Mouse (Mus musculus) intestine, embryonic 15.5 days (tissue): Measurements from ENCODE around the gene Rnf222. TPM values are rescaled to one million over a fixed set of nuclear protein-coding genes. Genes with fewer than 3 reads are reported as not detected.
"Not testable (repeated sequence)": the region's sequence is repeated elsewhere in the genome, so short reads cannot be mapped to it uniquely, and the experiment has no call there.

Source experiments
- ATAC-seq: fragments of 200-750 bp; cut with Nextera tagmentation; 2 replicates; pipeline ENCODE4 v1.8.0; 2017; ENCODE audit warnings: moderate TSS enrichment, moderate library complexity
- H3K27ac ChIP-seq: fragments of 300-500 bp; sonication (generic); 2 replicates; pipeline ENCODE4 v1.5.1; 2015; ENCODE audit warnings: mild to moderate bottlenecking, inconsistent platforms
- H3K27me3 ChIP-seq: fragments of 300-500 bp; sonication (generic); replicated peaks from 2 replicates; pipeline ENCODE4 v1.6.1; 2015; ENCODE audit warnings: inconsistent platforms
- H3K36me3 ChIP-seq: fragments of 300-500 bp; sonication (generic); 2 replicates; pipeline ENCODE4 v1.6.1; 2015; ENCODE audit warnings: inconsistent platforms
- H3K4me1 ChIP-seq: fragments of 300-500 bp; sonication (generic); replicated peaks from 2 replicates; pipeline ENCODE4 v1.6.1; 2015; ENCODE audit warnings: inconsistent platforms
- H3K4me2 ChIP-seq: fragments of 300-500 bp; sonication (generic); replicated peaks from 2 replicates; pipeline ENCODE4 v1.6.1; 2015; ENCODE audit warnings: mild to moderate bottlenecking, inconsistent platforms
- H3K4me3 ChIP-seq: fragments of 300-500 bp; sonication (generic); replicated peaks from 2 replicates; pipeline ENCODE4 v1.5.1; 2015; ENCODE audit warnings: inconsistent platforms
- H3K9ac ChIP-seq: fragments of 300-500 bp; sonication (generic); 2 replicates; pipeline ENCODE4 v1.6.1; 2015; ENCODE audit warnings: inconsistent platforms
- H3K9me3 ChIP-seq: fragments of 300-500 bp; sonication (generic); 2 replicates; pipeline ENCODE4 v1.6.1; 2016; ENCODE audit warnings: inconsistent platforms
- WGBS: fragments of 180-500 bp; shearing (Covaris S2); methylation state at CpG from one replicate; pipeline ENCODE4 v1.1.7; 2015; 5-methylcytosine and 5-hydroxymethylcytosine counted together
- polyA plus RNA-seq: library from polyadenylated mRNA; unstranded; fragments of >200 nt; fragmentation: Nextera tagmentation; extraction: Ambion mirVana; gene quantifications from 2 replicates; pipeline ENCODE4 v1.2.1, GENCODE M21; 2015

Rnf222 gene
- polyA plus RNA-seq, 1 experiment from 2014 or later: 0.06 TPM

DNA sequence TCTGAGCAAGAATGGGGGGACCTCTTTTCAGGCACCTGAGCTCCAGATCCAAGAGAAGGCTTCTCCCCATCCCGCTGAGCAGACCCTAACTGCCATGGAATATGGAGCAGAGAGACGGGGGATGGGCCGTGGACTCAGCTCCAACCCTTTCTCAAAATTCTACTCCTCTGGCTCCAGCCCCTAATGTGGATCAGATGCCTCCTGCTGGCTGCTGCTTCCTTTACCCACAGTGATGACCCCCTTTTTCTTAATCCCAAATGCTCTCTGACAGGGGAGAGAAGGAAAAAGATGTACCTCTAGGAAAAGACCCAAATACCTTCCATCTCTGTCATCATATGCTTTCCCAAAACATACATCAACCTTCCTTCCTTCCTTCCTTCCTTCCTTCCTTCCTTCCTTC, 38.6 kb downstream of the Rnf222 start, which contains the start of gene Odf4:
TSS of gene Odf4 (minus strand) at position 101 of the 400 bp plus-strand sequence.
- Histone ChIP-seq H3K9ac (no peak within 1 kb of the TSS), H3K27me3 (no peaks in the 10 kb centered on the region), H3K36me3 (no peaks in the 10 kb centered on the region), H3K4me3 (no peak within 1 kb of the TSS), H3K27ac (no peak within 1 kb of the TSS), H3K4me1 (no peaks in the 10 kb centered on the region; the same call in 1 of the 2 replicates), H3K4me2 (no peak within 1 kb of the TSS), H3K9me3 (no peaks in the 10 kb centered on the region)
- WGBS: 75% methylated on average over 3 of the region's 3 CpGs
- ATAC-seq: no peak

GRCm38 (mm10) chr11:68929947-68930346, 41.6 kb downstream of the Rnf222 start:
- no peak for ATAC-seq
- Histone ChIP-seq H3K4me3 (no peak overlapping the region), H3K4me2 (no peak overlapping the region), H3K27ac (no peak overlapping the region), H3K27me3 (no peaks in the 10 kb centered on the region), H3K4me1 (no peaks in the 10 kb centered on the region; the same call in 1 of the 2 replicates), H3K9ac (no peak overlapping the region), H3K9me3 (no peaks in the 10 kb centered on the region), H3K36me3 (no peaks in the 10 kb centered on the region)
- 21% methylated on average over 6 of the region's 6 CpGs for WGBS

GRCm38 (mm10) chr11:68933885-68934507, 45.6 kb downstream of the Rnf222 start:
- Histone ChIP-seq H3K4me1 (no peaks in the 10 kb centered on the region; the same call in 1 of the 2 replicates), H3K36me3 (no peaks in the 10 kb centered on the region), H3K4me2 (no peak overlapping the region), H3K27me3 (no peaks in the 10 kb centered on the region), H3K27ac (no peak overlapping the region), H3K9ac (no peak overlapping the region), H3K4me3 (no peak overlapping the region), H3K9me3 (no peaks in the 10 kb centered on the region)
- WGBS: 66% methylated on average over 5 of the region's 5 CpGs
- ATAC-seq: no peak

DNA sequence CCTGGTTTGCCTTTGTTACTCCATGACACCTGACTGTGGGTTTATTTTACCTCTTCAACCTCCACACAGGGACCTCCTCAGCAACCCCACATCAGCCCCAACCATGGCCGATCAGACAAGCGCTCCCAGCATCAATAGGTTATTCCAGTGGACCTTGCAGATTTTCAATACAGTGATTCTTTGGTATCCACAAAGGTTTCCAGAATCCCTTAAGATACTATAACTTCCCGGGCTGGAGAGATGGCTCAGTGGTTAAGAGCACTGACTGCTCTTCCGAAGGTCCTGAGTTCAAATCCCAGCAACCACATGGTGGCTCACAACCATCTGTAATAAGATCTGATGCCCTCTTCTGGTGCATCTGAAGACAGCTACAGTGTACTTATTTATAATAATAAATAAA, 48.6 kb downstream of the Rnf222 start:
- H3K4me3 ChIP-seq, H3K9me3 ChIP-seq, ATAC-seq, H3K27ac ChIP-seq, H3K4me1 ChIP-seq, H3K36me3 ChIP-seq, H3K4me2 ChIP-seq, H3K27me3 ChIP-seq, H3K9ac ChIP-seq: not testable (repeated sequence)
- WGBS: 84% methylated on average over 4 of the region's 4 CpGs

GRCm38 (mm10) chr11:68939451-68940304, 51.3 kb downstream of the Rnf222 start:
- Histone ChIP-seq H3K4me1 (no peaks in the 10 kb centered on the region), H3K27me3 (no peaks in the 10 kb centered on the region), H3K4me2 (peak overlapping the region; percentile 60), H3K4me3 (peak overlapping the region; percentile 50), H3K36me3 (no peaks in the 10 kb centered on the region), H3K27ac (peak overlapping the region; percentile 36; the same call in 1 of the 2 replicates), H3K9ac (peak overlapping the region; percentile 60), H3K9me3 (no peaks in the 10 kb centered on the region)
- peak; percentile 100 for ATAC-seq
- 1% methylated on average over 16 of the region's 16 CpGs for WGBS

GRCm38 (mm10) chr11:68940516-68940915, 52.2 kb downstream of the Rnf222 start:
- H3K9ac ChIP-seq: peak overlapping the region; percentile 60
- ATAC-seq: no peak
- H3K27ac ChIP-seq: no peak overlapping the region
- H3K4me2 ChIP-seq: peak overlapping the region; percentile 60
- H3K36me3 ChIP-seq: no peaks in the 10 kb centered on the region
- H3K27me3 ChIP-seq: no peaks in the 10 kb centered on the region
- H3K9me3 ChIP-seq: no peaks in the 10 kb centered on the region
- H3K4me3 ChIP-seq: peak overlapping the region; percentile 50
- WGBS: 52% methylated on average over 4 of the region's 4 CpGs
- no peaks in the 10 kb centered on the region for H3K4me1 ChIP-seq

- ATAC-seq: no peak
- H3K9me3 ChIP-seq: no peaks in the 10 kb centered on the region
- no peak overlapping the region for H3K9ac ChIP-seq
- H3K4me2 ChIP-seq: no peak overlapping the region
- H3K27ac ChIP-seq: no peak overlapping the region
- H3K4me3 ChIP-seq: no peak overlapping the region
- H3K36me3 ChIP-seq: no peaks in the 10 kb centered on the region
- WGBS: 85% methylated on average over 8 of the region's 8 CpGs
- H3K4me1 ChIP-seq: 0 out of 2 replicates have a peak, but pooled peaks cover 6% of the 10 kb centered on the region
- H3K27me3 ChIP-seq: no peaks in the 10 kb centered on the region; the same call in none of the 2 replicates
These were observed 54.4 kb downstream of the Rnf222 start for GRCm38 (mm10) chr11:68942731-68943130.

GRCm38 (mm10) chr11:68945245-68945644, 56.9 kb downstream of the Rnf222 start:
- Histone ChIP-seq H3K27me3 (no peaks in the 10 kb centered on the region; the same call in none of the 2 replicates), H3K36me3 (no peaks in the 10 kb centered on the region), H3K4me1 (0 out of 2 replicates have a peak, but pooled peaks cover 6% of the 10 kb centered on the region), H3K4me2 (no peak overlapping the region), H3K9me3 (no peaks in the 10 kb centered on the region), H3K27ac (no peak overlapping the region), H3K4me3 (no peak overlapping the region), H3K9ac (no peak overlapping the region)
- ATAC-seq: no peak
- 77% methylated on average over 2 of the region's 2 CpGs for WGBS

Other genes with a start within 250 kb of the Rnf222 start
- 68.2 and 70.4 TPM in 2 replicates for gene Myh10, start 197.0 kb upstream of the Rnf222 start, polyA plus RNA-seq
- 69.1 and 69.5 TPM in 2 replicates for gene Ndel1, start 16.7 kb upstream of the Rnf222 start, polyA plus RNA-seq
- gene Rpl26, start 13.0 kb downstream of the Rnf222 start, polyA plus RNA-seq: 1,017 and 1,034 TPM in 2 replicates
- not detected in 2 replicates for gene Odf4, start 38.5 kb downstream of the Rnf222 start, polyA plus RNA-seq
- 8.1 and 8.6 TPM in 2 replicates for gene Arhgef15, start 68.9 kb downstream of the Rnf222 start, polyA plus RNA-seq
- gene Slc25a35, start 79.6 kb downstream of the Rnf222 start, polyA plus RNA-seq: 2.7 and 2.8 TPM in 2 replicates
- 61.4 and 62.2 TPM in 2 replicates for gene Rangrf, start 86.6 kb downstream of the Rnf222 start, polyA plus RNA-seq
- 29.7 and 32.1 TPM in 2 replicates for gene Pfas, start 119.9 kb downstream of the Rnf222 start, polyA plus RNA-seq
- gene Ctc1, start 127.4 kb downstream of the Rnf222 start, polyA plus RNA-seq: 35.1 and 38.6 TPM in 2 replicates
- gene Aurkb, start 157.1 kb downstream of the Rnf222 start, polyA plus RNA-seq: 133 and 135 TPM in 2 replicates
- gene Borcs6, start 171.2 kb downstream of the Rnf222 start, polyA plus RNA-seq: 8.6 and 8.9 TPM in 2 replicates
- 43.7 and 47.6 TPM in 2 replicates for gene Tmem107, start 182.3 kb downstream of the Rnf222 start, polyA plus RNA-seq
- gene Vamp2, start 199.9 kb downstream of the Rnf222 start, polyA plus RNA-seq: 61.8 and 64.2 TPM in 2 replicates
- gene Per1, start 206.7 kb downstream of the Rnf222 start, polyA plus RNA-seq: 11.9 and 15.6 TPM in 2 replicates
- gene Hes7, start 231.9 kb downstream of the Rnf222 start, polyA plus RNA-seq: 0.62 and 0.70 TPM in 2 replicates
- gene 9130213A22Rik, start 234.0 kb downstream of the Rnf222 start, polyA plus RNA-seq: 0.29 and 0.34 TPM in 2 replicates
- gene Aloxe3, start 237.3 kb downstream of the Rnf222 start, polyA plus RNA-seq: 0.19 and 0.29 TPM in 2 replicates